Mouse (Mus musculus) stomach, embryonic 14.5 days (tissue): ENCODE results near the gene Otulin. TPM values are rescaled to one million over a fixed set of nuclear protein-coding genes. Genes with fewer than 3 reads are reported as not detected.

Experiments used
- ATAC-seq: fragments of 200-750 bp; cut with Nextera tagmentation; 2 replicates; pipeline ENCODE4 v1.8.0; 2017; ENCODE audit warnings: low read depth, moderate TSS enrichment; ENCODE audit not compliant: insufficient number of reproducible peaks, insufficient read depth, low FRiP score
- H3K27ac ChIP-seq: fragments of 300-500 bp; sonication (generic); 2 replicates; pipeline ENCODE4 v1.5.1; 2014; ENCODE audit warnings: mild to moderate bottlenecking, low read length, moderate library complexity, mixed read lengths
- H3K27me3 ChIP-seq: fragments of 300-500 bp; sonication (generic); 2 replicates; pipeline ENCODE4 v1.6.1; 2014; ENCODE audit warnings: low read length, control low read depth, mixed read lengths; ENCODE audit not compliant: control insufficient read depth, insufficient read depth
- H3K36me3 ChIP-seq: fragments of 300-500 bp; sonication (generic); 2 replicates; pipeline ENCODE4 v1.6.1; 2014; ENCODE audit warnings: mild to moderate bottlenecking, control low read depth, low read length, moderate library complexity, mixed read lengths; ENCODE audit not compliant: control insufficient read depth, insufficient read depth
- H3K4me1 ChIP-seq: fragments of 300-500 bp; sonication (generic); 2 replicates; pipeline ENCODE4 v1.6.1; 2014; ENCODE audit warnings: low read length, control low read depth, mixed read lengths; ENCODE audit not compliant: control insufficient read depth, insufficient read depth
- H3K4me2 ChIP-seq: fragments of 300-500 bp; sonication (generic); replicated peaks from 2 replicates; pipeline ENCODE4 v1.6.1; 2014; ENCODE audit warnings: low read depth, low read length, control low read depth
- H3K4me3 ChIP-seq: fragments of 300-500 bp; sonication (generic); 2 replicates; pipeline ENCODE4 v1.5.1; 2014; ENCODE audit warnings: low read depth, low read length, control low read depth
- H3K9ac ChIP-seq: fragments of 300-500 bp; sonication (generic); replicated peaks from 2 replicates; pipeline ENCODE4 v1.6.1; 2014; ENCODE audit warnings: low read depth, mild to moderate bottlenecking, control low read depth, low read length, moderate library complexity, mixed read lengths
- H3K9me3 ChIP-seq: fragments of 300-500 bp; sonication (generic); 2 replicates; pipeline ENCODE4 v1.6.1; 2016; ENCODE audit warnings: low read depth, low read length, control low read depth; ENCODE audit not compliant: control insufficient read depth
- WGBS: fragments of 180-500 bp; shearing (Covaris S2); extraction: QIAGEN DNeasy Blood & Tissue Kit; methylation state at CpG from one replicate; pipeline ENCODE4 v1.1.7; 2014; 5-methylcytosine and 5-hydroxymethylcytosine counted together
- polyA plus RNA-seq: library from polyadenylated mRNA; unstranded; fragments of >200 nt; fragmentation: Nextera tagmentation; extraction: Ambion mirVana; gene quantifications from 2 replicates; pipeline ENCODE4 v1.2.1, GENCODE M21; 2014

Otulin gene
- 33.2 and 38.9 TPM in 2 replicates for polyA plus RNA-seq

GRCm38 (mm10) chr15:27630601-27631383 lies at the start of gene Otulin:
Gene Otulin, minus strand, starts transcription at chr15:27630693.
- WGBS, result 6% methylated on average over 54 of the region's 56 CpGs
- Histone ChIP-seq H3K36me3 (no peaks in the 10 kb centered on the region), H3K4me3 (peak within 1 kb of the TSS; percentile 68), H3K4me2 (peak within 1 kb of the TSS; percentile 83), H3K27me3 (no peaks in the 10 kb centered on the region), H3K27ac (0 out of 2 replicates have a peak within 1 kb of the TSS, but pooled peaks have one; percentile 4), H3K9ac (peak within 1 kb of the TSS; percentile 63), H3K9me3 (no peaks in the 10 kb centered on the region), H3K4me1 (peaks cover 9% of the 10 kb centered on the region)
- ATAC-seq, result peak; percentile 99

- no peaks in the 10 kb centered on the region for H3K27me3 ChIP-seq
- H3K4me1 ChIP-seq, result peaks cover 8% of the 10 kb centered on the region; the same call in 1 of the 2 replicates
These were observed 48.0 kb upstream of the Otulin start for GRCm38 (mm10) chr15:27678511-27678910.

GRCm38 (mm10) chr15:27677801-27678200 lies 47.3 kb upstream of the Otulin start:
- no peak for ATAC-seq
- Histone ChIP-seq H3K27ac (no peak overlapping the region), H3K9ac (no peak overlapping the region)

More at GRCm38 (mm10) chr15:27678511-27678910, 48.0 kb upstream of the Otulin start:
- ATAC-seq, result no peak
- 80% methylated on average over 9 of the region's 9 CpGs for WGBS
- Histone ChIP-seq H3K27ac (no peak overlapping the region), H3K36me3 (no peaks in the 10 kb centered on the region), H3K4me3 (no peak overlapping the region), H3K9ac (no peak overlapping the region), H3K9me3 (no peaks in the 10 kb centered on the region), H3K4me2 (no peak overlapping the region)

GRCm38 (mm10) chr15:27676211-27676610 lies 45.7 kb upstream of the Otulin start:
- ATAC-seq, result no peak
- no peak overlapping the region for H3K4me2 ChIP-seq
- H3K36me3 ChIP-seq, result no peaks in the 10 kb centered on the region
- peaks cover 4% of the 10 kb centered on the region; the same call in 1 of the 2 replicates for H3K4me1 ChIP-seq
- no peaks in the 10 kb centered on the region for H3K9me3 ChIP-seq
- no peak overlapping the region for H3K9ac ChIP-seq
- no peaks in the 10 kb centered on the region for H3K27me3 ChIP-seq
- H3K4me3 ChIP-seq, result no peak overlapping the region
- WGBS, result 61% methylated on average over 9 of the region's 9 CpGs
- no peak overlapping the region for H3K27ac ChIP-seq

More at GRCm38 (mm10) chr15:27677801-27678200, 47.3 kb upstream of the Otulin start:
- H3K36me3 ChIP-seq, result no peaks in the 10 kb centered on the region
- H3K4me3 ChIP-seq, result no peak overlapping the region
- 92% methylated on average over 6 of the region's 6 CpGs for WGBS
- no peaks in the 10 kb centered on the region for H3K9me3 ChIP-seq
- no peaks in the 10 kb centered on the region for H3K27me3 ChIP-seq
- no peak overlapping the region for H3K4me2 ChIP-seq
- H3K4me1 ChIP-seq, result peaks cover 8% of the 10 kb centered on the region; the same call in 1 of the 2 replicates

- H3K36me3 ChIP-seq, result no peaks in the 10 kb centered on the region
- no peak for ATAC-seq
- WGBS, result 87% methylated on average over 7 of the region's 7 CpGs
These were observed 44.6 kb upstream of the Otulin start for GRCm38 (mm10) chr15:27675122-27675521.

GRCm38 (mm10) chr15:27674041-27674440 lies 43.5 kb upstream of the Otulin start:
- 66% methylated on average over 6 of the region's 6 CpGs for WGBS
- H3K4me1 ChIP-seq, result peaks cover 4% of the 10 kb centered on the region; the same call in 1 of the 2 replicates

More at GRCm38 (mm10) chr15:27675122-27675521, 44.6 kb upstream of the Otulin start:
- Histone ChIP-seq H3K27ac (no peak overlapping the region), H3K4me2 (no peak overlapping the region), H3K4me3 (no peak overlapping the region), H3K9ac (no peak overlapping the region), H3K4me1 (peaks cover 4% of the 10 kb centered on the region; the same call in 1 of the 2 replicates), H3K9me3 (no peaks in the 10 kb centered on the region), H3K27me3 (no peaks in the 10 kb centered on the region)

GRCm38 (mm10) chr15:27673151-27673550 lies 42.7 kb upstream of the Otulin start:
- H3K36me3 ChIP-seq, result no peaks in the 10 kb centered on the region
- H3K4me3 ChIP-seq, result no peak overlapping the region
- 94% methylated on average over 6 of the region's 6 CpGs for WGBS
- no peak overlapping the region for H3K27ac ChIP-seq
- H3K4me2 ChIP-seq, result no peak overlapping the region
- H3K9me3 ChIP-seq, result no peaks in the 10 kb centered on the region
- ATAC-seq, result no peak
- H3K27me3 ChIP-seq, result no peaks in the 10 kb centered on the region
- no peak overlapping the region for H3K9ac ChIP-seq
- H3K4me1 ChIP-seq, result peaks cover 4% of the 10 kb centered on the region; the same call in 1 of the 2 replicates

More at GRCm38 (mm10) chr15:27674041-27674440, 43.5 kb upstream of the Otulin start:
- Histone ChIP-seq H3K4me2 (no peak overlapping the region), H3K36me3 (no peaks in the 10 kb centered on the region), H3K4me3 (no peak overlapping the region), H3K9me3 (no peaks in the 10 kb centered on the region), H3K9ac (no peak overlapping the region), H3K27me3 (no peaks in the 10 kb centered on the region), H3K27ac (no peak overlapping the region)
- no peak for ATAC-seq

- ATAC-seq, result no peak
- Histone ChIP-seq H3K4me3 (no peak overlapping the region), H3K27ac (no peak overlapping the region), H3K9me3 (no peaks in the 10 kb centered on the region), H3K4me2 (no peak overlapping the region), H3K36me3 (no peaks in the 10 kb centered on the region), H3K4me1 (peaks cover 4% of the 10 kb centered on the region; the same call in 1 of the 2 replicates), H3K9ac (no peak overlapping the region), H3K27me3 (no peaks in the 10 kb centered on the region)
- 80% methylated on average over 8 of the region's 8 CpGs for WGBS
These were observed 41.8 kb upstream of the Otulin start for GRCm38 (mm10) chr15:27672259-27672658.
